Mouse (Mus musculus): ENCODE results near the gene Gm11032.

- TF ChIP-seq CTCF (IDR thresholded peaks at IDR 0.05; ENCODE audit: borderline replicate concordance, insufficient read depth, low read depth, low read length) (no peak), POLR2A (IDR thresholded peaks at IDR 0.05; ENCODE audit: borderline replicate concordance, insufficient read depth, low read length) (no peak)
Measured at GRCm38 (mm10) chr11:4601890-4602289, 18.0 kb upstream of the Gm11032 start.
